ENCODE assay signal across 8 mouse cellular contexts in genomic region chr5:110230401-110230779, GRCm38 (mm10). TPM values are rescaled to one million over a fixed set of nuclear protein-coding genes. Genes with fewer than 3 reads are reported as not detected.
DNase-seq lines count a peak whose midpoint lies in the region; ATAC-seq and TF ChIP-seq lines count a peak whose summit lies in the region.

No protein-coding gene starts in this region.

- H3K27me3 ChIP-seq in kidney, adult 2 months (replicated peaks; ENCODE audit: control insufficient read depth, insufficient read depth, low read length): no peaks in the 10 kb centered on the region
- no peaks in the 10 kb centered on the region for H3K27me3 ChIP-seq in hindbrain, embryonic 14.5 days (ENCODE audit: control insufficient read depth, insufficient read depth, low read length)
- no peaks in the 10 kb centered on the region for H3K27me3 ChIP-seq in midbrain, embryonic 10.5 days (ENCODE audit: low read depth, poor library complexity, severe bottlenecking)

- H3K9ac ChIP-seq in hindbrain, embryonic 14.5 days: peak overlapping the region; percentile 94

- ATAC-seq in hindbrain, embryonic 14.5 days (ENCODE audit: low FRiP score): no peak

- DNase-seq in kidney, adult 2 months: no peak
- DNase-seq in kidney, postnatal 10 days: no peak
- no peak for DNase-seq in hindbrain, embryonic 14.5 days (ENCODE audit: low spot score)
- no peak for DNase-seq in midbrain, embryonic 10.5 days (ENCODE audit: low spot score)
- DNase-seq in ovary, postnatal 10 days (ENCODE audit: low spot score): no peak
- no peak for DNase-seq in right cerebral cortex, postnatal 36 days (ENCODE audit: low spot score in 2 of 2)
- no peak for DNase-seq in spleen, postnatal 36 days (ENCODE audit: low spot score in 2 of 2)

- TF ChIP-seq POLR2A in kidney, adult 2 months (IDR thresholded peaks at IDR 0.05; ENCODE audit: low read depth, low read length): no peak

- no peaks in the 10 kb centered on the region for H3K9me3 ChIP-seq in hindbrain, embryonic 14.5 days (ENCODE audit: control insufficient read depth, low read length)
- no peaks in the 10 kb centered on the region for H3K9me3 ChIP-seq in midbrain, embryonic 10.5 days (replicated peaks)

- H3K36me3 ChIP-seq in kidney, adult 2 months (ENCODE audit: control insufficient read depth, insufficient read depth, low read length): no peaks in the 10 kb centered on the region; the same call in 1 of the 2 replicates
- H3K36me3 ChIP-seq in hindbrain, embryonic 14.5 days (replicated peaks; ENCODE audit: control insufficient read depth, insufficient read depth): peaks cover 34% of the 10 kb centered on the region
- peaks cover 26% of the 10 kb centered on the region for H3K36me3 ChIP-seq in midbrain, embryonic 10.5 days

- WGBS in kidney, adult 2 months: 1% methylated on average over 8 of the region's 8 CpGs
- 10% methylated on average over 8 of the region's 8 CpGs for WGBS in hindbrain, embryonic 14.5 days
- 15% methylated on average over 8 of the region's 8 CpGs for WGBS in midbrain, embryonic 10.5 days

- H3K4me1 ChIP-seq in kidney, adult 2 months (ENCODE audit: control insufficient read depth, insufficient read depth, low read length): no peaks in the 10 kb centered on the region
- peaks cover 8% of the 10 kb centered on the region for H3K4me1 ChIP-seq in brown adipose tissue, adult 24 weeks (ENCODE audit: control insufficient read depth, insufficient read depth, insufficient read length, low read length)
- H3K4me1 ChIP-seq in hindbrain, embryonic 14.5 days (replicated peaks; ENCODE audit: control insufficient read depth, insufficient read depth, low read length): peaks cover 18% of the 10 kb centered on the region
- H3K4me1 ChIP-seq in midbrain, embryonic 10.5 days: peaks cover 22% of the 10 kb centered on the region

- peak overlapping the region; percentile 57 for H3K4me2 ChIP-seq in hindbrain, embryonic 14.5 days (replicated peaks)

- H3K27ac ChIP-seq in kidney, adult 2 months (ENCODE audit: insufficient read depth, low read depth, low read length): peak overlapping the region; percentile 79
- H3K27ac ChIP-seq in brown adipose tissue, adult 24 weeks (replicated peaks; ENCODE audit: low read depth, low read length): peak overlapping the region; percentile 77
- H3K27ac ChIP-seq in hindbrain, embryonic 14.5 days: peak overlapping the region; percentile 91
- H3K27ac ChIP-seq in midbrain, embryonic 10.5 days (replicated peaks): peak overlapping the region; percentile 95

- no peak for TF ChIP-seq CTCF in kidney, adult 2 months (conservative IDR thresholded peaks at IDR 0.05; ENCODE audit: insufficient read depth, insufficient read length, low read depth, low read length)

- H3K4me3 ChIP-seq in kidney, adult 2 months (ENCODE audit: insufficient read depth, low read depth, low read length): peak overlapping the region; percentile 98
- H3K4me3 ChIP-seq in brown adipose tissue, adult 24 weeks (ENCODE audit: insufficient read depth, low read depth, low read length): peak overlapping the region; percentile 89
- H3K4me3 ChIP-seq in hindbrain, embryonic 14.5 days (replicated peaks; ENCODE audit: low read length): peak overlapping the region; percentile 94
- peak overlapping the region; percentile 97 for H3K4me3 ChIP-seq in midbrain, embryonic 10.5 days

RNA-seq across cellular contexts. Expression of gene Ankle2, which starts 0.4 kb away (rescaled TPM):
- polyA plus RNA-seq in kidney, adult 2 months (2012; rRNA removed): 7.5 and 8.6 TPM in 2 replicates
- polyA plus RNA-seq in brown adipose tissue, adult 24 weeks (2012; ENCODE audit: insufficient read depth, insufficient read length, missing spikeins): 10.3 and 17.3 TPM in 2 replicates
- polyA plus RNA-seq in hindbrain, embryonic 14.5 days (2014; fragmentation: Nextera tagmentation; extraction: Ambion mirVana): 26.1 and 27.8 TPM in 2 replicates
- 30.9 and 31.2 TPM in 2 replicates for polyA plus RNA-seq in midbrain, embryonic 10.5 days (2016; fragmentation: Nextera tagmentation; extraction: Ambion mirVana)

RNA-seq across cellular contexts. Expression of gene Pgam5, which starts 39.3 kb away (rescaled TPM):
- polyA plus RNA-seq in kidney, adult 2 months (2012; rRNA removed): 17.0 and 18.1 TPM in 2 replicates
- polyA plus RNA-seq in brown adipose tissue, adult 24 weeks (2012; ENCODE audit: insufficient read depth, insufficient read length, missing spikeins): 23.3 and 26.3 TPM in 2 replicates
- polyA plus RNA-seq in hindbrain, embryonic 14.5 days (2014; fragmentation: Nextera tagmentation; extraction: Ambion mirVana): 108 and 109 TPM in 2 replicates
- polyA plus RNA-seq in midbrain, embryonic 10.5 days (2016; fragmentation: Nextera tagmentation; extraction: Ambion mirVana): 99.3 and 104 TPM in 2 replicates

RNA-seq across cellular contexts. Expression of gene Golga3, which starts 53.9 kb away (rescaled TPM):
- polyA plus RNA-seq in kidney, adult 2 months (2012; rRNA removed): 7.8 and 8.6 TPM in 2 replicates
- 13.3 and 14.6 TPM in 2 replicates for polyA plus RNA-seq in brown adipose tissue, adult 24 weeks (2012; ENCODE audit: insufficient read depth, insufficient read length, missing spikeins)
- 28.2 and 30.6 TPM in 2 replicates for polyA plus RNA-seq in hindbrain, embryonic 14.5 days (2014; fragmentation: Nextera tagmentation; extraction: Ambion mirVana)
- polyA plus RNA-seq in midbrain, embryonic 10.5 days (2016; fragmentation: Nextera tagmentation; extraction: Ambion mirVana): 16.4 and 18.3 TPM in 2 replicates

RNA-seq across cellular contexts. Expression of gene Pxmp2, which starts 55.6 kb away (rescaled TPM):
- 73.1 and 83.7 TPM in 2 replicates for polyA plus RNA-seq in kidney, adult 2 months (2012; rRNA removed)
- 21.3 and 26.9 TPM in 2 replicates for polyA plus RNA-seq in brown adipose tissue, adult 24 weeks (2012; ENCODE audit: insufficient read depth, insufficient read length, missing spikeins)
- polyA plus RNA-seq in hindbrain, embryonic 14.5 days (2014; fragmentation: Nextera tagmentation; extraction: Ambion mirVana): 8.8 and 9.2 TPM in 2 replicates
- polyA plus RNA-seq in midbrain, embryonic 10.5 days (2016; fragmentation: Nextera tagmentation; extraction: Ambion mirVana): 14.8 and 14.9 TPM in 2 replicates

RNA-seq across cellular contexts. Expression of gene Pole, which starts 55.7 kb away (rescaled TPM):
- 1.7 and 2.0 TPM in 2 replicates for polyA plus RNA-seq in kidney, adult 2 months (2012; rRNA removed)
- 0.79 and 1.4 TPM in 2 replicates for polyA plus RNA-seq in brown adipose tissue, adult 24 weeks (2012; ENCODE audit: insufficient read depth, insufficient read length, missing spikeins)
- polyA plus RNA-seq in hindbrain, embryonic 14.5 days (2014; fragmentation: Nextera tagmentation; extraction: Ambion mirVana): 8.2 and 9.8 TPM in 2 replicates
- polyA plus RNA-seq in midbrain, embryonic 10.5 days (2016; fragmentation: Nextera tagmentation; extraction: Ambion mirVana): 40.8 and 44.1 TPM in 2 replicates
